Mouse (Mus musculus): ENCODE measurements around the gene Pkp3. TPM values are rescaled to one million over a fixed set of nuclear protein-coding genes. Genes with fewer than 3 reads are reported as not detected.

Gene Pkp3
- polyA plus RNA-seq, 1 experiment from 2014 or later = 4.5 TPM

- peak overlapping the region; percentile 64; the same call in 1 of the 2 replicates for H3K27ac ChIP-seq
- no peaks in the 10 kb centered on the region for H3K36me3 ChIP-seq
- peak; percentile 85 for ATAC-seq (ENCODE audit: low FRiP score)
- peak overlapping the region; percentile 64 for H3K9ac ChIP-seq
- H3K27me3 ChIP-seq = no peaks in the 10 kb centered on the region
- H3K4me2 ChIP-seq (replicated peaks) = peak overlapping the region; percentile 86
- WGBS = 5% methylated on average over 15 of the region's 19 CpGs
- H3K9me3 ChIP-seq (replicated peaks) = no peaks in the 10 kb centered on the region
- peaks cover 15% of the 10 kb centered on the region for H3K4me1 ChIP-seq
- H3K4me3 ChIP-seq = peak overlapping the region; percentile 37
These were observed 30.3 kb upstream of the Pkp3 start for GRCm38 (mm10) chr7:141047581-141048225.

- Histone ChIP-seq H3K4me1 (peaks cover 15% of the 10 kb centered on the region), H3K9ac (peak overlapping the region; percentile 64), H3K27me3 (no peaks in the 10 kb centered on the region), H3K9me3 (replicated peaks) (no peaks in the 10 kb centered on the region), H3K27ac (peak overlapping the region; percentile 64; the same call in 1 of the 2 replicates), H3K4me2 (replicated peaks) (peak overlapping the region; percentile 86), H3K4me3 (peak overlapping the region; percentile 37), H3K36me3 (no peaks in the 10 kb centered on the region)
- peak; percentile 88 for ATAC-seq (ENCODE audit: low FRiP score)
- WGBS = 10% methylated on average over 21 of the region's 21 CpGs
These were observed 29.5 kb upstream of the Pkp3 start for GRCm38 (mm10) chr7:141048226-141049218.

- no peak overlapping the region for H3K9ac ChIP-seq
- no peaks in the 10 kb centered on the region for H3K9me3 ChIP-seq (replicated peaks)
- no peak overlapping the region for H3K4me3 ChIP-seq
- H3K27me3 ChIP-seq = no peaks in the 10 kb centered on the region
- WGBS = 87% methylated on average over 2 of the region's 2 CpGs
- ATAC-seq (ENCODE audit: low FRiP score) = no peak
- H3K4me2 ChIP-seq (replicated peaks) = no peak overlapping the region
- peaks cover 15% of the 10 kb centered on the region for H3K4me1 ChIP-seq
- no peak overlapping the region for H3K27ac ChIP-seq
- no peaks in the 10 kb centered on the region for H3K36me3 ChIP-seq
These were observed 28.7 kb upstream of the Pkp3 start for GRCm38 (mm10) chr7:141049326-141049725.

GRCm38 (mm10) chr7:141051060-141051685 is 26.8 kb upstream of the Pkp3 start:
- no peaks in the 10 kb centered on the region for H3K9me3 ChIP-seq (replicated peaks)
- WGBS = 71% methylated on average over 17 of the region's 17 CpGs
- H3K4me3 ChIP-seq = no peak overlapping the region
- no peaks in the 10 kb centered on the region for H3K27me3 ChIP-seq
- H3K4me1 ChIP-seq = peaks cover 15% of the 10 kb centered on the region
- no peak for ATAC-seq (ENCODE audit: low FRiP score)
- H3K4me2 ChIP-seq (replicated peaks) = no peak overlapping the region
- no peak overlapping the region for H3K9ac ChIP-seq
- no peaks in the 10 kb centered on the region for H3K36me3 ChIP-seq
- no peak overlapping the region for H3K27ac ChIP-seq

- no peak overlapping the region for H3K9ac ChIP-seq
- no peak overlapping the region for H3K4me2 ChIP-seq (replicated peaks)
- H3K27ac ChIP-seq = no peak overlapping the region
- ATAC-seq (ENCODE audit: low FRiP score) = no peak
- WGBS = 85% methylated on average over 4 of the region's 4 CpGs
- H3K9me3 ChIP-seq (replicated peaks) = no peaks in the 10 kb centered on the region
- peaks cover 15% of the 10 kb centered on the region for H3K4me1 ChIP-seq
- no peak overlapping the region for H3K4me3 ChIP-seq
- no peaks in the 10 kb centered on the region for H3K36me3 ChIP-seq
- H3K27me3 ChIP-seq = no peaks in the 10 kb centered on the region
These were observed 26.0 kb upstream of the Pkp3 start for GRCm38 (mm10) chr7:141052016-141052415.

GRCm38 (mm10) chr7:141052421-141052820 is 25.6 kb upstream of the Pkp3 start:
- no peak overlapping the region for H3K4me3 ChIP-seq
- no peaks in the 10 kb centered on the region for H3K9me3 ChIP-seq (replicated peaks)
- no peak overlapping the region for H3K9ac ChIP-seq
- H3K27me3 ChIP-seq = no peaks in the 10 kb centered on the region
- H3K36me3 ChIP-seq = no peaks in the 10 kb centered on the region
- no peak overlapping the region for H3K27ac ChIP-seq
- 88% methylated on average over 2 of the region's 2 CpGs for WGBS
- H3K4me2 ChIP-seq (replicated peaks) = no peak overlapping the region
- H3K4me1 ChIP-seq = peaks cover 12% of the 10 kb centered on the region
- no peak for ATAC-seq (ENCODE audit: low FRiP score)

- H3K27ac ChIP-seq = no peak overlapping the region
- H3K4me3 ChIP-seq = no peak overlapping the region
- H3K27me3 ChIP-seq = no peaks in the 10 kb centered on the region
- H3K9me3 ChIP-seq (replicated peaks) = no peaks in the 10 kb centered on the region
- WGBS = 78% methylated on average over 4 of the region's 4 CpGs
- no peak overlapping the region for H3K9ac ChIP-seq
- no peak overlapping the region for H3K4me2 ChIP-seq (replicated peaks)
- peaks cover 8% of the 10 kb centered on the region for H3K4me1 ChIP-seq
- ATAC-seq (ENCODE audit: low FRiP score) = no peak
- no peaks in the 10 kb centered on the region for H3K36me3 ChIP-seq
These were observed 22.2 kb upstream of the Pkp3 start for GRCm38 (mm10) chr7:141055785-141056184.

GRCm38 (mm10) chr7:141056976-141057375 is 21.0 kb upstream of the Pkp3 start:
- Histone ChIP-seq H3K27ac (no peak overlapping the region), H3K9me3 (replicated peaks) (no peaks in the 10 kb centered on the region), H3K4me1 (peaks cover 15% of the 10 kb centered on the region), H3K9ac (no peak overlapping the region), H3K4me3 (no peak overlapping the region), H3K4me2 (replicated peaks) (no peak overlapping the region), H3K27me3 (no peaks in the 10 kb centered on the region), H3K36me3 (no peaks in the 10 kb centered on the region)
- WGBS = 94% methylated on average over 6 of the region's 6 CpGs
- no peak for ATAC-seq (ENCODE audit: low FRiP score)

- no peaks in the 10 kb centered on the region for H3K27me3 ChIP-seq
- no peak overlapping the region for H3K27ac ChIP-seq
- 89% methylated on average over 1 of the region's 1 CpGs for WGBS
- no peak overlapping the region for H3K4me2 ChIP-seq (replicated peaks)
- no peak overlapping the region for H3K9ac ChIP-seq
- H3K9me3 ChIP-seq (replicated peaks) = no peaks in the 10 kb centered on the region
- no peak for ATAC-seq (ENCODE audit: low FRiP score)
- peaks cover 20% of the 10 kb centered on the region for H3K4me1 ChIP-seq
- no peak overlapping the region for H3K4me3 ChIP-seq
- no peaks in the 10 kb centered on the region for H3K36me3 ChIP-seq
These were observed 20.5 kb upstream of the Pkp3 start for GRCm38 (mm10) chr7:141057541-141057940.

- no peak overlapping the region for H3K27ac ChIP-seq
- H3K4me1 ChIP-seq = peaks cover 28% of the 10 kb centered on the region
- H3K4me3 ChIP-seq = no peak overlapping the region
- no peaks in the 10 kb centered on the region for H3K9me3 ChIP-seq (replicated peaks)
- no peaks in the 10 kb centered on the region for H3K27me3 ChIP-seq
- H3K36me3 ChIP-seq = peaks cover 7% of the 10 kb centered on the region
- 92% methylated on average over 14 of the region's 14 CpGs for WGBS
- ATAC-seq (ENCODE audit: low FRiP score) = no peak
- no peak overlapping the region for H3K4me2 ChIP-seq (replicated peaks)
- H3K9ac ChIP-seq = no peak overlapping the region
These were observed 19.2 kb upstream of the Pkp3 start for GRCm38 (mm10) chr7:141058601-141059341.

- Histone ChIP-seq H3K27me3 (no peaks in the 10 kb centered on the region), H3K4me1 (peaks cover 28% of the 10 kb centered on the region), H3K4me2 (replicated peaks) (peak overlapping the region; percentile 83), H3K36me3 (peaks cover 19% of the 10 kb centered on the region), H3K9me3 (replicated peaks) (no peaks in the 10 kb centered on the region), H3K4me3 (peak overlapping the region; percentile 86), H3K27ac (peak overlapping the region; percentile 93), H3K9ac (peak overlapping the region; percentile 98)
- ATAC-seq (ENCODE audit: low FRiP score) = peak; percentile 4; the same call in 1 of the 2 replicates
- 80% methylated on average over 2 of the region's 2 CpGs for WGBS
These were observed 18.1 kb upstream of the Pkp3 start for GRCm38 (mm10) chr7:141059929-141060328.

Measured in hindbrain, embryonic 12.5 days (tissue).